Mouse (Mus musculus): ENCODE measurements at regions not wholly inside any gene's neighbourhood (a gene's known extent, or its start where the extent isn't known, plus 50 kb on each side); places are given as distances from the start of the nearest gene placed in this dataset.

GRCm38 (mm10) chr5:119579288-119579687, 91.2 kb upstream of the Tbx3 start:
- no peak for DNase-seq
- TF ChIP-seq CTCF (IDR thresholded peaks at IDR 0.05) = no peak
- Histone ChIP-seq H3K4me3 (no peak overlapping the region), H3K27ac (no peak overlapping the region)
- intact Hi-C loops (cut with DNase I) = no loop called here

DNA sequence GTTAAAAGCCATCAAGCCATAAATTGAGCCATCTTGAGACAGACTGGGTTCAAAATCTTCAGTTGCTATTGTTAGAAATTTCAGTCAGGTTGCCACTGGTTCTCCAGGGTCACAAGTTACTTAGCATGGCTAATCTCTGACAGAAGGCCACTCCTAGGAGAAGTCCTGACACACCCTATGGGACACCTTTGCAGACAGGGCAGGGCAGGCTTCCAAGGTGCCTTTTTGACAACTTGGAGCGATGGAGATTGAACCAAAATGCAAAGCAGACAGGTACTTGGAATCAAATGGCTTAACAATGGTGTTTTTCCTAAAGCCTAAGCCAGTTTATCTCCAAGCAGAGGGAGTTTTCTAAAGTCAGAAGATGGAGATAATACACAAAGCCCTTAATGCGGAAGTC, 90.7 kb upstream of the Tbx3 start:
- H3K27ac ChIP-seq = no peak overlapping the region
- no peak for DNase-seq
- H3K4me3 ChIP-seq = no peak overlapping the region
- intact Hi-C loops (cut with DNase I) = no loop called here
- no peak for TF ChIP-seq CTCF (IDR thresholded peaks at IDR 0.05)

- H3K27ac ChIP-seq = no peak overlapping the region
- intact Hi-C loops (cut with DNase I) = no loop called here
- no peak for DNase-seq
- H3K4me3 ChIP-seq = no peak overlapping the region
- TF ChIP-seq CTCF (IDR thresholded peaks at IDR 0.05) = no peak
These were observed 90.1 kb upstream of the Tbx3 start for GRCm38 (mm10) chr5:119580395-119580794.

GRCm38 (mm10) chr5:119580798-119581197, 89.7 kb upstream of the Tbx3 start:
- TF ChIP-seq CTCF (IDR thresholded peaks at IDR 0.05) = no peak
- H3K27ac ChIP-seq = no peak overlapping the region
- intact Hi-C loops (cut with DNase I) = no loop called here
- no peak overlapping the region for H3K4me3 ChIP-seq
- DNase-seq = no peak

DNA sequence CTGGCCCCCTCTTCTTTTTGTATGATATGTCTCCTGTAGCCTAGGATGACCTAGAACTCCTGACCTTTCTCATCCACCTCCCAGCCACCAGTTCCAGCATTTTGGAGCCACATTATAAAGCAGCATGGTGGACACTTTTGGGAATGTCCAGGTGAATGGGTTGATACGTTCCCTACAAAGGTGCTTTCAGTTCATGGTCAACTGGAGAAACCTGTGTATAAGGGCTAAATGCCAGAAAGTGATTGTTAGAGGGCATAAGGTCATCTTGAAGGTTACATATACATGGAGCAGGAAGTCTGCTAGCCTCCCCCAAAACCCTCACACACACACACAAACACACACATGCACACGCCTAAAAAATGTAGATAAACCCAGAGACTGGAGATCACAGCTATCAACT, 86.1 kb upstream of the Tbx3 start:
- intact Hi-C loops (cut with DNase I) = no loop called here
- TF ChIP-seq CTCF (IDR thresholded peaks at IDR 0.05) = no peak
- no peak for DNase-seq
- H3K4me3 ChIP-seq = no peak overlapping the region
- H3K27ac ChIP-seq = no peak overlapping the region

GRCm38 (mm10) chr5:119584914-119585313, 85.6 kb upstream of the Tbx3 start:
- DNase-seq = no peak
- TF ChIP-seq CTCF (IDR thresholded peaks at IDR 0.05) = no peak
- Histone ChIP-seq H3K4me3 (no peak overlapping the region), H3K27ac (no peak overlapping the region)
- intact Hi-C loops (cut with DNase I) = no loop called here

DNA sequence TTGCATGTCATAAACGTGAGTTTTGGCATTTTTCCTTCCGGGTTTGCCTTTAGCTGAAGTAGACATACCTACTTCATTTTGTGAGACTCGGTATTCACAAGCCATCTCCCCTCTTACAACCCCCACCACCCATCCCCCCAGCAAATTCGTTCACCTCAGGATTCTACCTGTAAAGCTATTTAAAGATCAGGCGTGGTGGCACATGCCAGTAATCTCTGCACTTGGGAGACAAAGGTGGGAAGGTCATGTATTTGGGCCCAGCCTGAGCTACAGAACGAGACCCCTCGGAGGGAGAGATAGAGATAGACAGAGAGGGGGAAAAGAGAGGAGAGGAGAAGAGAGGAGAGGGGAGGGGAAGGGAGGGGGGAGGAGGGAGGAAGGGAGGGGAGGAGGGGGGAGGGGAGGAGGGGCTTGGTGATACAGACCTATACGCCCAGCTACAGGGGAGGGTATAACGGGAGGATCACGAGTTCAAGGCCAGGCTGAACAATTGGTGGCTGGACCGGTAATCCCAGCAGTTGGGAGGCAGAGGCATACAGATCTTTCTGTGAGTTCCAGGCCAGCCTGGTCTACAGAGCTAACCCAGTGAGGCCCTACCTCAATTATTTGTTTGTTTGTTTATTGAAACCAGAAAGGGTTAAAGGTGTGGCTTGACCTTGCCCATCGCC, 83.9 kb upstream of the Tbx3 start:
- no peak overlapping the region for H3K27ac ChIP-seq
- intact Hi-C loops (cut with DNase I) = no loop called here
- DNase-seq = no peak
- no peak for TF ChIP-seq CTCF (IDR thresholded peaks at IDR 0.05)
- H3K4me3 ChIP-seq = no peak overlapping the region

- DNase-seq = no peak
- intact Hi-C loops (cut with DNase I) = no loop called here
- Histone ChIP-seq H3K27ac (no peak overlapping the region), H3K4me3 (no peak overlapping the region)
- no peak for TF ChIP-seq CTCF (IDR thresholded peaks at IDR 0.05)
These were observed 83.1 kb upstream of the Tbx3 start for GRCm38 (mm10) chr5:119587239-119587811.

DNA sequence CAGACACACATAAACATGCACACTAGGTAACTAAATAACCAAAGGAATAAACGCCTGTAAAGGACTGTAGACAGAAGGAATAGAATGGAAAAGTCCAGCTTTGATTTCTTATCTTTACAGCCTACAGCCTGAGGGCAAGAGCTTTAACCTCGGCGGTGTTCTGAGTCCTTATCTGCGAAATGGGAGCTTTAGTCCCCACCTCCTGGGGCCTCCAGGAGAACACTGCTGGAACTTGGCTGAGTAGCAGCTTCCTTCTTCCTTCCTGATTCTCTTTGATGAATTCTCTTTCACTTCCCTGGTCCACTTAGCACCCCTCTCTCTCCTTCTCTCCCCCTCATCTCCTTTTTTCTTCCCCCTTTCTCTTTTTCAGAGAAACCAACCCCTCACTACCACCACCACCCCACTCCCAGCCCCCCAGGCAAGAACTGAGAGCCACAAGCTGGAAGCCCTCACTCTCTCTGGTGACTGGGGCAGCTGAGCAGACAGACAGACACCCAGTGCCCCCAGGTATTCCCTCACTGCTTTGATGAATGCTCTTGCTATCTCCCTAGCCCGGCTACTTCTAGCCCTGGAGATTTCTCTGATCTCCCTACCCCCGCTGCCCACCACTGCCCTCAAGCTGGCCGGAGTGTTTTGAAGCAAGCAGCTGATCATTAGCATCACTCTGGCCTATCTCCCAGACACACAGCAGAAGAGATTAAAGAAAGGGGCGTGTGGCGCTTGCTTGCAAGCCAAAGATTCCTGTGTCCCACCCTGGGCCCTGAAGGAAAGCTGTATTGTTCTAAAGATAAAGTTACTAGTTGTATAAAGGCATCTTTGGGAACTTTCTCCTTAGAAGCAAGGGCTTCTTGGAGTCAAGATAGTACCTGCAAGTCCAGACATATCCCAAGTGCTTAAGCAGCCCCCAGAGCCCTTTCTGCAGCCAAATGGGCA, 81.9 kb upstream of the Tbx3 start:
- Histone ChIP-seq H3K27ac (no peak overlapping the region), H3K4me3 (no peak overlapping the region)
- DNase-seq = no peak
- no peak for TF ChIP-seq CTCF (IDR thresholded peaks at IDR 0.05)
- intact Hi-C loops (cut with DNase I) = no loop called here

GRCm38 (mm10) chr5:119591271-119591670, 79.2 kb upstream of the Tbx3 start:
- intact Hi-C loops (cut with DNase I) = no loop called here
- no peak for DNase-seq
- TF ChIP-seq CTCF (IDR thresholded peaks at IDR 0.05) = no peak
- Histone ChIP-seq H3K4me3 (no peak overlapping the region), H3K27ac (no peak overlapping the region)

DNA sequence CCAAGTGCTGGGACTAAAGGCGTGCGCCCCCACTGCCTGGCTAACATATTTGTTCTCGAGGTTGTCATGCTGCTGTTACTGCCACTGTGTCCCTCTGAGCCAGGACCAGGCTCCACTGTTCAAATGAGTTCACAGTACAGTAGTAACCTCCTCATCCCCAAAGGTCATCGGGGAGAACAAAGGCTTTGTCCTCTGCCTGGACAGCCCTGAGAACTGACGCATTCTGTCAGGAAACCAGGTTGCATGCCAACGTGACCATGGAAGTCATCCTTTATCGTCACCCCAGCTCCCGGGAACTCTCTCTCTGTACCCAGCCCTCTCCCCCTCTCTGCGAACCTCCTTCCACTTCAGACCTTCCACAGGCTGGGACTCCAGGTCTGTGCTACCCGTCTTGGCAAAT, 77.6 kb upstream of the Tbx3 start:
- no peak for DNase-seq
- H3K4me3 ChIP-seq = no peak overlapping the region
- intact Hi-C loops (cut with DNase I) = no loop called here
- no peak overlapping the region for H3K27ac ChIP-seq
- TF ChIP-seq CTCF (IDR thresholded peaks at IDR 0.05) = no peak

DNA sequence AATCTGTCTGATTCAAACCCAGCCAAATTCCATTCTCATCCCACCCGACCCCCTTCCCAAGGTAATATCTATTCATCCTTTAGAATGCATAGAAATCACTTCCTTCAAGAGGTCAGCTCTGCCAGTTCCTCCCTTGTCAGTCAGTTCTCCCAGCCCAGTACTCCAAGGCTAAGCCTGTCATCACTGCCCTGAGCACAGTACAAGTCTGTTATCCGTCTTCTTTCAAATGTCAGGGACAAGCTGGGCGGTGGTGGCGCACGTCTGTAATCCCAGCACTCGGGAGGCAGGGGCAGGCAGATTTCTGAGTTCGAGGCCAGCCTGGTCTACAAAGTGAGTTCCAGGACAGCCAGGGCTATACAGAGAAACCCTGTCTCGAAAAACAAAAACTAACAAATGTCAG, 75.9 kb upstream of the Tbx3 start:
- H3K27ac ChIP-seq = no peak overlapping the region
- TF ChIP-seq CTCF (IDR thresholded peaks at IDR 0.05) = no peak
- no peak overlapping the region for H3K4me3 ChIP-seq
- intact Hi-C loops (cut with DNase I) = no loop called here
- no peak for DNase-seq

DNA sequence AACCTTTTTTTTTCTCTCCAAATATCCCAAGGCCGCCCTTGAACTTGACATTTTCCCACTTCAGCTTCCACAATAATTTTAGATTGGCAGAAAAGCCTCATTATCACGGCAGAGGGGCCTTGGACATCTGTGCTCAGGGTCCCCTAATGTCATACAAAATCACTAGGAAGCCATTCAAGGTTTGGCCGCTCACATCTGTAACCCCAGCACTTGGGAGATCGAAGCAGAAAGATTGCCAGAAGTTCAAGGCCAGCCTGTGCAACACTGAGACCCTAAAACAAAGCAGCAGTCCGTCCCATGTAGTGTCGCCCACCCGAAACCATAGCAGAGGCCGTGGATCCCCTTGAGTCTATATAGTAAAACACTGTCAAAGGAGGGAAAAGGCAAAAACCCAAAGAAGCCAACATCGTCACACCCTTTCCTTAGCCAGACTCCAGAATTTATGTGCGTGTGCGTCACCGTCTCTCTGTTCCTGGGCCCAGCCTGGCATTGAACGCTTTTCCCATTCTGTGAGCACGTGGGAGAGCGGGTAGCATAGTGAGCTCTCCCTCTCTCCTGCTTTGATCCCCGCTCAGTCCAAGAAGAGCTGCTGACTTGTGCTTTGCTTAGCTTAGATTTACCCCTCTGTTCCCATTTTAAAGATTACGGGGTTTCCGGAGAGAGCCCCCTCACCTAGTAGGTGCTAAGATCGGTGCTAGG, 74.0 kb upstream of the Tbx3 start:
- Histone ChIP-seq H3K27ac (no peak overlapping the region), H3K4me3 (no peak overlapping the region)
- no peak for TF ChIP-seq CTCF (IDR thresholded peaks at IDR 0.05)
- no peak for DNase-seq
- intact Hi-C loops (cut with DNase I) = no loop called here

Data from gastrocnemius, adult 2 months (tissue).